Mouse (Mus musculus) CD4-positive, CD25-positive, alpha-beta regulatory T cell, adult 2 months (primary cell): ENCODE measurements around the gene Cars2.
"Not testable (repeated sequence)": the region's sequence is repeated elsewhere in the genome, so short reads cannot be mapped to it uniquely, and the experiment has no call there.

ENCODE experiments used
- DNase-seq: peaks from one replicate; pipeline ENCODE4 v3.0.0-alpha.2; 2012; ENCODE audit warnings: low read depth, low spot score

The Cars2 gene

DNA sequence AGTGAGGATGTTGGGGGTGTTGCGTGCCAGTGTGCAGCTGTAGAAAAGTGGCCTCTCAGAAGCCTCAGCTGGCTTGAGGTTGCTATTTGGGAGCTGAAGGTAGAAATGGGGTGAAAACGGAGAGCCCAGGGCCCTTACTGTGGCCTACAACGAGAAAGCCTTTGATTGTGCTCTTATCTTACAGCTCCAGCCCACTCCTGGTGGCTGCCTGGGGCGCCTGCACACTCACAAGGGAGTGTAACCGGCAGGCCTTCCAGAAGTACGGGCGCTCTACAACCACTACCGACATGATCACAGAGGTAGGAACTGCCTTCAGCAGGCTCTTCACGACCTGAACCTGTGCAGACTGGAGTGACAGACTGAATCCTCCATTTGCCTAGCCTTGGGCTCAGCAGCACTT is 37.9 kb downstream of the Cars2 start:
- DNase-seq = no peak

- DNase-seq = no peak
Observed at GRCm38 (mm10) chr8:11510971-11511370, 39.6 kb downstream of the Cars2 start.

DNA sequence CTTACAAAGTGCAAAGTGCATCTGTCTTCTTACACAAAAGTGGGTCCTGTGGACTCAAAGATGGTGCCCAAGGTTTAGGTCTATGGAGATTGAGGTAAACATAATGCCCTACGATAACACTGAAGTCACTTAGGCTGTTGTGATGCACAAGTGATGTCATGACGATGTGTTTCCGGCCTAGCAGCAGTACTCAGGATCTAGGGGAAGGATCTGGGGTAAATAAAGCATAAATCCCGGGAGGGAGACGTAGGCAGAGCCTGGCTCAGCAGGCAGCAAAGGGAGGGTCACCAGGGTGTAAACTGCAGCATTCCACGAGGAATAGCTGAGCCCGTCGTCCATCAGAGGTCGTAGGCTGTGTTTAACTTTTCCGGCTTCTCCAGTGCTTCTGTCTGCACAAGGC is 41.7 kb downstream of the Cars2 start:
- no peak for DNase-seq

DNA sequence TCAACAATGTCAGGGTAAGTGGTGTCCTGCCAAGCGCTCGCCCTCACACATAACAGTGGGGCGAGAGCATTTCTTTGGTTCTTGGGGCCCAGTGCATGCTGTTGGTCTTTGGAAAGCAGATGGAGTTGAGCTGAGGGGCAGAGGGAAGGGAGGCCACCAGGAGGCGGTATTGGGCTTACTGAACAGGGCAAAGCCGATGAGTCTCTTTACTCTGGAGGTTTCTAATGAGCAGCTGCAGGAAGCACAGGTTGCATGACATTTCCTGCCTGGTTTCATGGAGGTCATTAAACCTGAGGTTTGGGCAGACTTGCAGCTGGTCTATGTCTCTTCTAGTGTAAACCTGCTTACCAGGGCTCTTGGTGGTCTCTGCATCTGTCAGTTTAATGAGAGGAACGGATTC is 43.8 kb downstream of the Cars2 start:
- peak; percentile 84 for DNase-seq

GRCm38 (mm10) chr8:11506074-11506473 is 44.5 kb downstream of the Cars2 start:
- DNase-seq = no peak

DNA sequence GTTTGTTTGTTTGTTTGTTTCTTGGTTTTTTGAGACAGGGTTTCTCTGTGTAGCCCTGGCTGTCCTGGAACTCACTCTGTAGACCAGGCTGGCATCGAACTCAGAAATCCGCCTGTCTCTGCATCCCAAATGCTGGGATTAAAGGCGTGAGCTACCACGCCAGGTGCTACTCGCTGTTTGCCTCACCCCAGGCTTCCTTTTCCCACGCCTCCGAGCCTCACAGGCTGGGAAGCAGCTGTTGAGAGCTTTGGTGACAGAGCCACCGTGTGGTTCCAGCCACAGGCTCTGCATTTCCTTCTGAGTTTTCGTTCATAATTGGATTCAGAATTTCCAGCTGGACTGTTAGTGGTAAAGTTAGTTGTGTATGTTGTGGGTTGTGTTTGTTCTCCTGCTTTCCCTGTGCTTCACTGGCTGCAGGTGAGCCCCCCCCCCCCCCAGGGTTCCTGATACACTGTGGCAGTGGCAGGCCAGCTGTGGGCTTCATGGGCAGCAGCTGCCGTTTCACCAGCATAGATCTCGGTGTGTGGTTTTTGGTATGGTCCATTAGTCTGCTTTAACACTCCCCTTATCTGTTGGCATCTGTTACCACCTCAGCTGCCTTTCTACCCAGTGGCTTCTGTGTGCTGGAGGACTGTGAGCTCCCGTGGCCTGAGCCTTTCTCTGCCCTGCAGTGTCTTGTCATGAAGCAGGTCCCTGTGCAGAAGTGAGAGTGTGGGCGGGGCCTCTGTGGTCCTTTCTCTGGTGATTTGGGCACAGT is 46.9 kb downstream of the Cars2 start:
- DNase-seq = no peak

DNA sequence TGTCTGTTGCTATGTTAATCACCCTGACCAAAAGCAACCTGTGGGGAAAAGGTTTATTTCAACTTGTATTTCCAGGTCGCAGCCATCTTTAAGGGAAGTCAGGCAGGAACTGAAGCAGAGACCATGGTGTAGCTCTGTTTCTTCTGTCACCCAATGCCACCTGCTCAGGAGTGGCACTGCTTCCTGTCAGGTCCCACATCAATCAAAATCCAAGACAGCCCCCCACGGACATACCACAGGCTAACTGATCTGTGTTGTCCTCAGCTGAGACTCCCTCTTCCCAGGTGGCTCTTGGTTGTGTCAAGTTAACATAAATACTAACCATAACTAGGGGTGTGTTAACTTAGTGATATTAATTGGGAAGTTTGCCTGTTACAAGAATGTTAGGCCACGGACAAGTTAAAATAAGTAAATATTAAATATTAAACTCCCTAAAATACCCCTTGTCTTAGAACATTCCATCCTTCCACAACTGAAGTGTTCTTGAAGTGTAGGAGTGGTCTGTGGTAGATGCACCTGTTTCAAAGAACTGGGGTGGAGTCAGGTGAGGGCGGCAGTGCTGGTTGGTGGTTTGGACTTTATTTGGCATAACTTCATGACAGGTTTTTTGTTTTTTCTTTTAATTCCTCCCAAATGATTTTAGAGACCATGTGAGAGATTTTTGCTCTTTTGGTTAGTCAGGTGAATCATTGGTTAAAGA is 51.6 kb downstream of the Cars2 start:
- DNase-seq = no peak

DNA sequence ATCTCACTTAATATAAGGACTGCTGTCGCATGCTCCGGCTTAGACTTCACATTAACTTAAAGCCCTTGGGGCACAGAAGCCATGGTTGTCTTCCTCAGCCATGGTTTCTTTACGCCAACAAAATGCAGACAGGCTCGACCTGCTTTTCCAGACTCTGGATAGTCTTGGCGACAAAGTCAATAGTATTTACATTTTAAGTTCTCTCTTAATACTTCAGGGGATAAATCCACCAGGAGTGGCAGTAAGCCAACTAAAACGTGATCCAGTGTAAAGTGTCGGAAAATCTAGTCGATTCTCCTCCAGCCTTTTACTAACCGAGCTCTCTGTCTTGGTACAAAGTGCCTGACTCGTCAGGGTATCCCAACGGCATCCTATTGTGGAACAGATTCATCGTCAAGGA is 52.3 kb downstream of the Cars2 start:
- no peak for DNase-seq

GRCm38 (mm10) chr8:11497017-11497990 is 53.3 kb downstream of the Cars2 start, which contains the start of gene Naxd:
Gene Naxd, plus strand, starts transcription at chr8:11497506.
- peak; percentile 91 for DNase-seq

DNA sequence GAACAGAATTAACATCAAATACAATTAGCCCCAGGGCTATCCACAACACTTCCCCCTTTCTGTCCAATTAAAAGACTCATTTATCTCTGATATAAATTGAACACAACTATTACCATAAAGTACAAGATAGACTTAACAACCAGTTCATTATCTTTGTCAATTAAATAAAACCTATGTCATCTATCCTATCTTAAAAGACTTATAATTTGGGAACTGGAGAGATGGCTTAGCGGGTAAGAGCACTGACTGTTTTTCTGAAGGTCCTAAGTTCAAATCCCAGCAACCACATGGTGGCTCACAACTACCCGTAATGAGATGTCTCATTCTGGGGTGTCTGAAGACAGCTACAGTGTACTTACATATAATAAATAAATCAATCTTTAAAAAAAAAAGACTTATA is 58.2 kb downstream of the Cars2 start:
- not testable (repeated sequence) for DNase-seq

- no peak for DNase-seq
Observed at GRCm38 (mm10) chr8:11487229-11487628, 63.4 kb downstream of the Cars2 start.

GRCm38 (mm10) chr8:11486142-11486541 is 64.4 kb downstream of the Cars2 start:
- peak; percentile 86 for DNase-seq

- DNase-seq = no peak
Observed at GRCm38 (mm10) chr8:11482537-11482936, 68.0 kb downstream of the Cars2 start.

DNA sequence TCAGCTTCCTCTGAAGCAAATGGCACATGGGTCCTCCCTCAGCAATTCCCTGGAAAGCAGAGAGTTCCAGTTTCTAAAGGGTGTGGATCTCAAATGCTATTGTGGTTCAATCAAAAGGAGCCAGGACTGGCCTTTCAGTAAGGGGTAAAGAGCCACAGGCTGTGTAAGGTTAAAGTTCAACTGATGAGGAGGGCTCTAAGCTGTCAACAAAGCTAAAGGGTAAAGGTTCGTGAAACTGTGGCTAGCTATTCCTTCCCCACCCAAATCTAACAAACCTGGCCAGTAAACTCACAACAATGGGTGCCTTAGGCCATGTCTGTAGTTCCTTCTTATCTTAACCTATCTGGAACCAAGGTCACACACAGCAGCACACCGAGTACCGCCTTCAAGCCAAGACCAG is 68.7 kb downstream of the Cars2 start:
- no peak for DNase-seq

GRCm38 (mm10) chr8:11479591-11479990 is 71.0 kb downstream of the Cars2 start:
- no peak for DNase-seq

GRCm38 (mm10) chr8:11478807-11479527 is 71.6 kb downstream of the Cars2 start:
- DNase-seq = no peak

DNA sequence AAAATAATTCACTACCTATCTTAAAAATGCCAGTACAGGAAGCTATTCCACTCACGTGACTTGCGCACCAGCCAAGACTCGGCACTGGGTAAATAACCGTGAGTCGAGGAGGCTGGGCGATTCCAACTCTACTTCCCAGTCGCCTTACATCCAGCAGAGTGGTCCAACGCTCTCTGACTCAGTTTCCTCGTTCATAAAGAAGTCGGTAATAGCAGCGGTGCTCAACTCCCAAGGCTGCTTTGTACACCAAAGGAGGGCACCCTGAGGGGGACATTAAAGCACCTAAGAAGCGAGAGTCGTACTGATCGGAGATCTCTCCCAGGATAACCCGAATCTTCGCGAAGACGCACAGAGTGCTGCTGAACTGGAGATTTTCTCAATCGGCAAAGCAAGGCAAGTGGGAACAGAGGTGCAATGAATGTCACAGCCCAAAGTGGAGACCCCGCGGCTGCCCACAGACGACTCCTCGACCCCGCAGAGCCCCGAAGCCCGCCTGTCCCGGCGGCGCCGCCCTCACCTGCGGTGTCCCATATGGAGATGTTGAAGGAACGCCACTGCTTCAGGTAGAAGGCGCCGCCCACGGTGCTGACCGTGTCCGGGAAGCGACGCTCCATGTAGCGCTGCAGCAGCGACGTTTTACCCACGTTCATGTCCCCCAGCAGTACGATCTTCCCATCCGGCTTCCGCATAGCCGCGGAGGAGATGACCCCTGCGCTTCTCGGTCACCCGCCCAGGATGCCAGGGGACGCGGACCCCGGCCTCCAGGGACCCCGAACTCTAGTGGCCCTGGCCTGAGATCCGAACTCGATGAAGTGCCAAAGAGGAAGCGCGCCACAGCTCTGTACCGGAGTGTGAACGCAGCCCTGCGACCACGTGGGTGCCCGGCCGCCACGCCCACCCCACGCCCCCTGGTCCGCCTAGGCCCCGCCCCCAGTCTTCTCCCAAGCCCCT is 72.5 kb downstream of the Cars2 start, which contains the start of gene Rab20:
Gene Rab20, minus strand, starts transcription at position 900 of the 951 bp plus-strand sequence.
- DNase-seq = peak; percentile 72

- no peak for DNase-seq
Observed at GRCm38 (mm10) chr8:11477178-11477553, 73.4 kb downstream of the Cars2 start.

- DNase-seq = peak; percentile 27
Observed at GRCm38 (mm10) chr8:11476338-11477177, 74.0 kb downstream of the Cars2 start.
